Mouse (Mus musculus) thymus, postnatal 36 days (tissue): ENCODE data around the gene Trap1a.
"Not testable (repeated sequence)": the region's sequence is repeated elsewhere in the genome, so short reads cannot be mapped to it uniquely, and the experiment has no call there.

Experiments used
- DNase-seq, 2 experiments: peaks; one replicate each; pipeline ENCODE4 v3.0.0; 2022; ENCODE audit warnings: mixed read lengths in 2 of 2

The Trap1a gene

GRCm38 (mm10) chrX:139333263-139333994 is at the start of gene Trap1a:
TSS of gene Trap1a (plus strand) at chrX:139333683.
- no peak for DNase-seq

GRCm38 (mm10) chrX:139293114-139293513 is 40.4 kb upstream of the Trap1a start:
- DNase-seq = no peak

GRCm38 (mm10) chrX:139295325-139295724 is 38.2 kb upstream of the Trap1a start:
- no peak for DNase-seq

GRCm38 (mm10) chrX:139317356-139317755 is 16.1 kb upstream of the Trap1a start:
- not testable (repeated sequence) for DNase-seq

GRCm38 (mm10) chrX:139332583-139332982 is 900 bp upstream of the Trap1a start:
- DNase-seq = no peak

- DNase-seq = no peak
Measured at GRCm38 (mm10) chrX:139334504-139335418, 1.3 kb downstream of the Trap1a start.

- DNase-seq = no peak
Measured at GRCm38 (mm10) chrX:139335419-139336074, 2.1 kb downstream of the Trap1a start.

- DNase-seq = no peak
Measured at GRCm38 (mm10) chrX:139339553-139339952, 6.1 kb downstream of the Trap1a start.

- no peak for DNase-seq
Measured at GRCm38 (mm10) chrX:139341185-139341584, 7.7 kb downstream of the Trap1a start.

GRCm38 (mm10) chrX:139352192-139352772 is 18.8 kb downstream of the Trap1a start:
- no peak for DNase-seq

- no peak for DNase-seq
Measured at GRCm38 (mm10) chrX:139357639-139358260, 24.3 kb downstream of the Trap1a start.

- DNase-seq = no peak
Measured at GRCm38 (mm10) chrX:139358361-139358760, 24.9 kb downstream of the Trap1a start.

GRCm38 (mm10) chrX:139366837-139367528 is 33.5 kb downstream of the Trap1a start:
- no peak for DNase-seq

- DNase-seq = no peak
Measured at GRCm38 (mm10) chrX:139367529-139367908, 34.0 kb downstream of the Trap1a start.

GRCm38 (mm10) chrX:139369122-139369521 is 35.6 kb downstream of the Trap1a start:
- DNase-seq = no peak

- no peak for DNase-seq
Measured at GRCm38 (mm10) chrX:139372665-139373064, 39.2 kb downstream of the Trap1a start.
